Mouse (Mus musculus): ENCODE data around the gene Olfr985. TPM values are rescaled to one million over a fixed set of nuclear protein-coding genes. Genes with fewer than 3 reads are reported as not detected.

Olfr985 gene
- polyA plus RNA-seq, 1 experiment from 2014 or later: not detected

Other genes starting within 250 kb of the Olfr985 start
- not detected in 2 replicates for gene Olfr229, start 222.8 kb downstream of the Olfr985 start, polyA plus RNA-seq (2016; fragmentation: Nextera tagmentation; extraction: Ambion mirVana)
- not detected in 2 replicates for gene Olfr974, start 192.7 kb downstream of the Olfr985 start, polyA plus RNA-seq (2016; fragmentation: Nextera tagmentation; extraction: Ambion mirVana)
- gene Olfr975, start 178.1 kb downstream of the Olfr985 start, polyA plus RNA-seq (2016; fragmentation: Nextera tagmentation; extraction: Ambion mirVana): 0.05 TPM in 1 of 2 replicates, not detected in the other
- not detected in 2 replicates for gene Olfr976, start 169.1 kb downstream of the Olfr985 start, polyA plus RNA-seq (2016; fragmentation: Nextera tagmentation; extraction: Ambion mirVana)
- gene Olfr978, start 138.1 kb downstream of the Olfr985 start, polyA plus RNA-seq (2016; fragmentation: Nextera tagmentation; extraction: Ambion mirVana): not detected in 2 replicates
- not detected in 2 replicates for gene Olfr979, start 126.7 kb downstream of the Olfr985 start, polyA plus RNA-seq (2016; fragmentation: Nextera tagmentation; extraction: Ambion mirVana)
- not detected in 2 replicates for gene Olfr980, start 120.6 kb downstream of the Olfr985 start, polyA plus RNA-seq (2016; fragmentation: Nextera tagmentation; extraction: Ambion mirVana)
- not detected in 2 replicates for gene Olfr981, start 108.7 kb downstream of the Olfr985 start, polyA plus RNA-seq (2016; fragmentation: Nextera tagmentation; extraction: Ambion mirVana)
- gene Olfr982, start 56.4 kb downstream of the Olfr985 start, polyA plus RNA-seq (2016; fragmentation: Nextera tagmentation; extraction: Ambion mirVana): not detected in 2 replicates
- gene Olfr983, start 36.6 kb downstream of the Olfr985 start, polyA plus RNA-seq (2016; fragmentation: Nextera tagmentation; extraction: Ambion mirVana): not detected in 2 replicates
- gene Olfr984, start 16.0 kb downstream of the Olfr985 start, polyA plus RNA-seq (2016; fragmentation: Nextera tagmentation; extraction: Ambion mirVana): not detected in 2 replicates
- gene Tmem225, start 17.9 kb upstream of the Olfr985 start, polyA plus RNA-seq (2016; fragmentation: Nextera tagmentation; extraction: Ambion mirVana): not detected in 2 replicates
- not detected in 2 replicates for gene Olfr986, start 50.7 kb upstream of the Olfr985 start, polyA plus RNA-seq (2016; fragmentation: Nextera tagmentation; extraction: Ambion mirVana)
- gene Zfp202, start 62.1 kb upstream of the Olfr985 start, polyA plus RNA-seq (2016; fragmentation: Nextera tagmentation; extraction: Ambion mirVana): 6.6 and 7.8 TPM in 2 replicates
- gene Scn3b, start 139.0 kb upstream of the Olfr985 start, polyA plus RNA-seq (2016; fragmentation: Nextera tagmentation; extraction: Ambion mirVana): 2.2 and 2.7 TPM in 2 replicates